Mouse (Mus musculus) CD8-positive naive resting alpha-beta T cell, adult 2 months (primary cell): ENCODE results near the gene Baz2b.
"Not testable (repeated sequence)": the region's sequence is repeated elsewhere in the genome, so short reads cannot be mapped to it uniquely, and the experiment has no call there.

Experiments used
- DNase-seq, 2 experiments: peaks; one replicate each; pipeline ENCODE4 v3.0.0; 2022; ENCODE audit warnings: low read depth in 2 of 2, low spot score in 2 of 2

Baz2b gene

DNA sequence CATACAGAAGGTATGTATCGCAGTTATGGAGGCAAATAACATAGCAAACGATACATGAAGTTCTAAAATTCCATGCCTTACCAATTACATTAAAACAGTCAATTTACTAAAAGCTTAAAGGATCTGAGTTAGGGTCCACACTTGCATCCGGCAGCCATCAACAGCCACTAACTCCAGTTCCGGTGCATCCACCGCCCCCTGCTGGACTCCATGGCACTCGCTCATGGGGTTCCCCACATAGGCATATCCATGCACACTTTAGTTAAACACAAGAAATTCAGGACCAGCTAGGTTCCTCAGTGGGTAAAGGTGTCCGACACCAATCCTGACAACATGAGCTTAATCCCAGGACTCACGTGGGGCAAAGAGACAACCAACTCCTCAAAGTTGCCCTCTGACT, 9.0 kb downstream of the Baz2b start:
- peak; percentile 30 to 48 for DNase-seq

DNA sequence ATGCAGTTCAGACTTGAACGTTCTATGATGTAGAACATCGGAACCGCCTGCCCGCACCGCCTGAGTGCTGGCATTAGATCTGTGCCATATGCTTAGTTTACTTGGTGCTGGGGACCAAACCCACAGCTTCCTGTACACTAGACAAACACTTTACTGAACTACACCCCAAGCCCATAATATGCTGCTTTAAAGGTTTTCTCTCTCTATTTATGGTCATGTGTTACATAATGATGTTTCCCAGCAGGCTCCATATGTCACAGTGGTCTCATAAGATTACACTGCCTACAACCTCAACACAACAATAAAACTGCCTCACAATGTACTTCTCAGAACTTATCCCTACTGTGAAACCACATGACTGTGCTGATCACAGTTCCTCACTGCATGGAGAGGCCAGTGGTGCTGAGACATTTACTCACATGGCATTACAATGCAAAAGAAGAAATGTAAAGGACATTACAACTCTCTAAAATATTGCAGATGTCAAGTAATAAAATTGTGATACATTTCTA, 9.5 kb downstream of the Baz2b start:
- peak in 1 of 2 experiments; percentile 27 for DNase-seq

GRCm38 (mm10) chr2:60196841-60197240, 12.8 kb downstream of the Baz2b start:
- no peak for DNase-seq

- DNase-seq, result no peak
These were observed 27.9 kb downstream of the Baz2b start for GRCm38 (mm10) chr2:60181696-60182095.

DNA sequence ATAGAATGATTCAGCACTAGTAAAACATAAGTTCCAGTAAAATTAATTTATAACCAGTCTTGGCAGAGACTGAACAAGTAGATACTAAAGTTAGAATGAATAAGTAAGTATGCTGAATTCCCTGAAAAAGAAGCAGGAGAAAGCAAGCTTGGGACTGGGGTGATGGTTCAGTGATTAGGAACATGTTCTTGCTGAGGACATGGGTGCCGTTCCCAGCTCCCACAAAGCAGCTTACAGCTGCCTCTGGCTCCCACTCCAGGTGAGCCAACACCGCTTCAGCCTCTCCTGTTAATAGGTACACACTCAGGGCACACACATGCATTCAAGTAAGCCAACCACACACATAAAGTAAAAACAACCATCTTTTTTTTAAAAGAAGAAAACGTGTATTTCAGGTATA, 32.1 kb downstream of the Baz2b start:
- no peak for DNase-seq

DNA sequence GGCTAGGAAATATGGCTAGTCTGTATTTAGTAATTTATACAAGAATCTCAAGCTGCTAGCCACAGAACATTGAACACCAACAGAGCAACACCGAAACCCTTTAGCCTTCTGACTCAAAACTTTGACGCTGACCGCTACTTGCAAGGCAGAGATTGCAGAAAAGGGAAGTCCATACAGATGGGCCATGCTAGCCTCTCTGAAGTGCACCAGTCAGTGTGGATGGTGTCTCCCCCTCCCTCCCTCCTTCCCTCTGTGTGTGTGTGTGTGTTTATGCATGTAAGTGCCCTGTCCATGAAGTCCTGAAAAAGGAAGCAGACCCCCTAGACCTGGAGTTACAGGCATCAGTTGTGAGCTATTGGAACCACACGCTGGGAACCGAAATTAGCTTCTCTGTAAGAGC, 33.6 kb downstream of the Baz2b start:
- no peak for DNase-seq

GRCm38 (mm10) chr2:60175078-60175477, 34.6 kb downstream of the Baz2b start:
- DNase-seq, result no peak

- DNase-seq, result no peak
These were observed 36.0 kb downstream of the Baz2b start for GRCm38 (mm10) chr2:60173595-60173994.

- peak in 1 of 2 experiments; percentile 28 for DNase-seq
These were observed 36.4 kb downstream of the Baz2b start for GRCm38 (mm10) chr2:60173190-60173589.

GRCm38 (mm10) chr2:60172531-60172914, 37.1 kb downstream of the Baz2b start:
- peak in 1 of 2 experiments; percentile 9 for DNase-seq

- DNase-seq, result peak; percentile 10 to 28
These were observed 37.7 kb downstream of the Baz2b start for GRCm38 (mm10) chr2:60171786-60172530.

DNA sequence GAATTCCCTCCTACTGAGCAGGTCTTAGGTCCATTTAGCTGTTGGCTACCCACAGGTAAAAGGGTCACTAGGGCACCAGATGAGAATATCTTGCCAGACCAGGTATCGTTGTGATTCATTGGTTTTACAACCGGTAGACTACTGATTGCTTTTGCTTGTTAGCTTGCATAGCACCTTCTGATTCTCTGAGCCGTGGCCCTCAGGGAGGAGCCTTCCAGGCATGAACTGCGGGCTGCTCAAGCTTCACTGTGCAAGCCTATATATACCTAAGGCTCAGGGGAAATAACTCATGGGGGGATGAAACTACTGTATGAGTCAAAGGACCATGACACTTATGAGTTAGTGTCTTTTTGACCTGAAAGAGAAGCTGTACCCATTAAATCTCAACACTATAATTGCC, 42.8 kb downstream of the Baz2b start:
- no peak for DNase-seq

GRCm38 (mm10) chr2:60165679-60166078, 44.0 kb downstream of the Baz2b start:
- DNase-seq, result peak in 1 of 2 experiments; percentile 12

- no peak for DNase-seq
These were observed 45.9 kb downstream of the Baz2b start for GRCm38 (mm10) chr2:60163744-60164143.

GRCm38 (mm10) chr2:60152481-60152880, 57.2 kb downstream of the Baz2b start:
- DNase-seq, result no peak

- no peak for DNase-seq
These were observed 61.0 kb downstream of the Baz2b start for GRCm38 (mm10) chr2:60148651-60149050.

DNA sequence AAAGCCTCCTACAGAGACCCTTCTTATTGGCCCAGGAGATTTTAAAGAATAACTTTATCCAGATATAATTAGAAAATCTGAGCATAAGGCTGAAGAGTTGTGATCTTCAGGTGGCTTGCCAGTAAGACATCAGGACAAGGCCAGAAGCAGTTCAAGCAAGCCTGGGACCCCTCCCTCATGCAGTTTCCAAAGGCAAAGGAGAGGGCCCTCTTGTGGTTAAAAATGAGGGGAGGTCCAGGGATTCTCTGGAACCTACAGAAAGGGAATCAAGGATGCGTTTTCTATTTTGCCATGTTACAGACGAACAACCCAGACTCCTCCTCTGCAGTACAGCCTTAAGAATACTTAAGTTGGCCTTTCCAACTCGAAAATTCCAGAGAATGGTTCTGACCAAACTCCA, 62.2 kb downstream of the Baz2b start:
- DNase-seq, result no peak

- DNase-seq, result no peak
These were observed 63.9 kb downstream of the Baz2b start for GRCm38 (mm10) chr2:60145742-60146141.

GRCm38 (mm10) chr2:60143383-60143782, 66.3 kb downstream of the Baz2b start:
- no peak for DNase-seq

GRCm38 (mm10) chr2:60142281-60142680, 67.4 kb downstream of the Baz2b start:
- no peak for DNase-seq

DNA sequence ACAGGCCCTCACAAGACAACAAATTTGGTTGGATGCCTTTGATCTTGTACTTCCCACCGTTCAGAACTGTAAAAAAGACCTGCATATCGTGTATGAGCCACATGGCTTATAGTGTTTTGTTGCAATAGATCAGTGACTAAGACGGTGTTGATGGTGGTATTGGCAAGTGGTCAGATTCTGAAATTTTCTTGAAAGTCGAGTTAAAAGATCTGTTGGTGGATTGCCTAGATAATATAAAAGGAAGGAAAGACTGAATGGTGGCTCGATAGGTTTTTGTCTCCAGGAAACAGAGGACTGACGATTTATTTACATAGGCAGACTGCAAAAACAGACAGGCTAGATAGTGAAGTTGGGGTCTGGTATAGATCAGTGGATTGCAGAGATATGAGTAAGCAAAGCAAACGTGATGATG, 70.9 kb downstream of the Baz2b start:
- DNase-seq, result no peak

DNA sequence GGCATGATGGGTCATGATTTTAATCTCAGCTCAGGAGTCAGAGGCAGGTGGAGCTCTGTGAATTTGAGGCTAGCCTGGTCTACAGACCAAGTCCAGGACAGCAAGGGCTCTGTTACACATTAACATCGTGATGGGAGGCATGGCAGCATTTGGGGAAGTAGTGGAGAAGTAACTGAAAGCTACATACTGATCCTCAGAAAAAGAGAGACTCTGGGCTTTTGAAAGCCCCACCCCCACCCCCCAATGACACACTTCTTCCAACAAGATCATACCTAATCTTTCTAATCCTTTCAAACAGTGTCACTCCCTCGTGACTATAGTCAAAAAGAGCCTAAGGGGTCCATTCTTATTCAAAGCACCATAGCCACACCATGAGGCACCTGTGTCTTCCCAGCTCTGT, 73.8 kb downstream of the Baz2b start:
- DNase-seq, result no peak

GRCm38 (mm10) chr2:60134958-60135357, 74.7 kb downstream of the Baz2b start:
- DNase-seq, result not testable (repeated sequence)
